ENCODE assay signal across 8 mouse cellular contexts in genomic region chr7:62376510-62377304, GRCm38 (mm10). TPM values are rescaled to one million over a fixed set of nuclear protein-coding genes. Genes with fewer than 3 reads are reported as not detected.
DNase-seq lines count a peak whose midpoint lies in the region; ATAC-seq and TF ChIP-seq lines count a peak whose summit lies in the region.

Magel2 (plus strand) TSS chr7:62377010.

- H3K9me3 ChIP-seq in forebrain, embryonic 15.5 days, result no peaks in the 10 kb centered on the region; the same call in none of the 2 replicates
- H3K9me3 ChIP-seq in liver, embryonic 12.5 days (replicated peaks), result 0 out of 2 replicates have a peak, but pooled peaks cover 4% of the 10 kb centered on the region

- no peak within 1 kb of the TSS for H3K27ac ChIP-seq in layer of hippocampus, adult 2 months
- H3K27ac ChIP-seq in forebrain, embryonic 15.5 days (replicated peaks), result peak within 1 kb of the TSS; percentile 76
- no peak within 1 kb of the TSS for H3K27ac ChIP-seq in liver, embryonic 12.5 days

- WGBS in forebrain, embryonic 15.5 days, result 26% methylated on average over 31 of the region's 31 CpGs
- 14% methylated on average over 31 of the region's 31 CpGs for WGBS in liver, embryonic 12.5 days (ENCODE audit: insufficient replicate concordance)

- H3K27me3 ChIP-seq in forebrain, embryonic 15.5 days, result no peaks in the 10 kb centered on the region
- peaks cover 8% of the 10 kb centered on the region; the same call in 1 of the 2 replicates for H3K27me3 ChIP-seq in liver, embryonic 12.5 days (replicated peaks)

- H3K4me2 ChIP-seq in forebrain, embryonic 15.5 days (replicated peaks), result peak within 1 kb of the TSS; percentile 57
- peak within 1 kb of the TSS; percentile 47 for H3K4me2 ChIP-seq in liver, embryonic 12.5 days

- H3K4me1 ChIP-seq in forebrain, embryonic 15.5 days, result no peaks in the 10 kb centered on the region; the same call in 1 of the 2 replicates
- H3K4me1 ChIP-seq in liver, embryonic 12.5 days, result no peaks in the 10 kb centered on the region

- peak; percentile 97 for ATAC-seq in forebrain, embryonic 15.5 days (replicated peaks)
- no peak; the same call in 1 of the 2 replicates for ATAC-seq in liver, embryonic 12.5 days

- TF ChIP-seq CTCF in layer of hippocampus, adult 2 months (conservative IDR thresholded peaks at IDR 0.05), result no peak
- no peak for TF ChIP-seq CTCF in brain, embryonic 14.5 days (IDR thresholded peaks at IDR 0.05; ENCODE audit: borderline replicate concordance, extremely low read depth, insufficient read depth, insufficient read length)

- peak; percentile 47; the same call in 1 of the 2 replicates for TF ChIP-seq POLR2A in brain, embryonic 14.5 days (IDR thresholded peaks at IDR 0.05; ENCODE audit: borderline replicate concordance, extremely low read depth, insufficient read depth, insufficient read length, poor library complexity, severe bottlenecking)

- DNase-seq in layer of hippocampus, adult 2 months (ENCODE audit: low spot score in 2 of 2), result no peak
- DNase-seq in layer of hippocampus, adult 18-20 months (ENCODE audit: low spot score in 2 of 2), result no peak
- peak; percentile 95 for DNase-seq in brain, embryonic 14.5 days (ENCODE audit: low read depth)
- DNase-seq in right cerebral cortex, postnatal 4 days, result peak; percentile 66
- DNase-seq in B cell, adult 2 months, result no peak
- no peak for DNase-seq in lung, postnatal 36 days

- no peaks in the 10 kb centered on the region for H3K36me3 ChIP-seq in forebrain, embryonic 15.5 days
- H3K36me3 ChIP-seq in liver, embryonic 12.5 days, result no peaks in the 10 kb centered on the region

- peak within 1 kb of the TSS; percentile 55 for H3K9ac ChIP-seq in forebrain, embryonic 15.5 days (replicated peaks)
- H3K9ac ChIP-seq in liver, embryonic 12.5 days, result no peak within 1 kb of the TSS

- H3K4me3 ChIP-seq in layer of hippocampus, adult 2 months, result peak within 1 kb of the TSS; percentile 38
- H3K4me3 ChIP-seq in forebrain, embryonic 15.5 days, result peak within 1 kb of the TSS; percentile 50
- H3K4me3 ChIP-seq in liver, embryonic 12.5 days, result peak within 1 kb of the TSS; percentile 27

RNA-seq across cellular contexts. Expression of gene Magel2, which starts in this region (rescaled TPM):
- 1 to 10 TPM; 1.2 to 1.3 TPM for total RNA-seq in layer of hippocampus, adult 2 months (2021)
- total RNA-seq in layer of hippocampus, adult 18-20 months (2021), result 1 to 10 TPM; 1.3 to 1.7 TPM
- 71.9 and 93.0 TPM in 2 replicates for polyA plus RNA-seq in brain, embryonic 14.5 days (2012; rRNA removed)
- polyA plus RNA-seq in forebrain, embryonic 15.5 days (2015; fragmentation: Nextera tagmentation; extraction: Ambion mirVana), result 8.7 and 11.9 TPM in 2 replicates
- 0.08 and 0.11 TPM in 2 replicates for polyA plus RNA-seq in liver, embryonic 12.5 days (2016; fragmentation: Nextera tagmentation; extraction: Ambion mirVana)

Comparison
In these comparisons a context has a peak if more than half of its experiments do, and no peak if none do; other contexts are left out.
1. DNase-seq: peak in brain, embryonic 14.5 days (single experiment) and right cerebral cortex, postnatal 4 days (single experiment); none in layer of hippocampus, adult 2 months (0 of 2), layer of hippocampus, adult 18-20 months (0 of 2), B cell, adult 2 months (0 of 2) and lung, postnatal 36 days (single experiment).
2. Peak in every context shown above with its lines, with median percentiles within 50 percentile points of each other: H3K4me3 ChIP-seq.